Mouse (Mus musculus) right cerebral cortex, postnatal 10 days (tissue): Measurements from ENCODE around the gene Hcrtr2.

Experiments
- DNase-seq, 2 experiments: peaks; one replicate each; pipeline ENCODE4 v3.0.0; 2021; ENCODE audit warnings: low spot score in 2 of 2

The Hcrtr2 gene

GRCm38 (mm10) chr9:76235945-76236503 is 87.6 kb downstream of the Hcrtr2 start:
- DNase-seq = no peak

DNA sequence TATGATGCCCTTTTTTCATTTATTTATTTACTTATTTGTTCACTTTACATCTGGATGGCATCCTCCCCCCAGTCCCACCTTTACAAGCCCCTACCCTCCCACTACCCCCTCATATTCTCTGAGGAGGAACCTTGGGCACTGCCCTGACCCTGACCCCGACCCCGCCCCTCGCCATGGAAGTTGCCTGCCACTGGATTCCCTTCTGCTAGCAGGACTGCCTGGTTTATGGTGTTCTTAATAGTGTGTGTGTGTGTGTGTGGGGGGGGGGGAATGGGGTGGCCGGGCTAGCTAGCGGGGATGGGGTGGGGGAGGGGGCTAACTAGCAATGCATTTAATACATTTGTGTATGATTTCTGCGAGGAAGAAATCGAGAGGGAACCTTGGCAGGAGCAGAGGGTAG is 88.8 kb downstream of the Hcrtr2 start:
- DNase-seq = no peak

- DNase-seq = no peak
These were observed 93.3 kb downstream of the Hcrtr2 start for GRCm38 (mm10) chr9:76230400-76230799.

- no peak for DNase-seq
These were observed 106.3 kb downstream of the Hcrtr2 start for GRCm38 (mm10) chr9:76217178-76217975.

DNA sequence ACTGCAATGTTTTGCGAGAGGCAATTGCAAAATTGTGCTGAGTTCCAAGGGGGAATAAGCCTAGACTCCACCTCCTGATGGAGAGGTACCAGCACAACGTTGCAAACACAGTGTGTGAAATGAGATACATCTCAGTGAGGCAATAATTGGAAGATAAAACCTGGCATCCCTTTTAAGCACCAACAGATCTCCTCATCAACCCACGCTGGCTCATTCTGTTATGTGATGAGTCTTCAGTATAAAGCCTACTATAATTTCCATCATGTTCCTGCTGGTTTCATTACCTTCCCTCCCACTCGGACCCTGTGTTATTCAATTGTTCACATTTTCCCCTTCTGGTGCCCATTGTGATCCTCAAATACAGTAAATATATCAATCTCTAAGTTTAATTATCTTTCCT is 109.0 kb downstream of the Hcrtr2 start:
- no peak for DNase-seq

- DNase-seq = no peak
These were observed 110.1 kb downstream of the Hcrtr2 start, which contains the start of gene Gfral for GRCm38 (mm10) chr9:76213557-76213956. Gene Gfral, minus strand, starts transcription at chr9:76213657.

DNA sequence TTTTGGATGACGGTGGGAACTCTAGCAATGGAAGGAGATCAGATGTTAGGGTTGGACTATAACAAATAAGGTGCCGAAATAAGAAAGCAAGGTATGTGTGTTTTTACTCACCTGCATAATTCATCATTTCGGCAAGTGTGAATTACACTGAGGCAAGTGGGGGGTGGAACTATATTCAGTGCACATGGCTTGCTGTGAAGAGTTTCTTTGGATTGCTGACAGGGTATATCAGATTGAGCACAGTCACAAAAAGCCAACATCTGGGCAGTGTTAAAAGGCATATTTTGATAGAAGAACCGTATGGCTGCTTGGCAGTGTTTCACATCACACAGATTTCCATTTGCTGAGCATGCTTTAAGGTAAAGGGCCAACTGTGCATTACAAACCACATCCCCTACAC is 126.7 kb downstream of the Hcrtr2 start:
- DNase-seq = no peak

- DNase-seq = no peak
These were observed 144.4 kb downstream of the Hcrtr2 start for GRCm38 (mm10) chr9:76179221-76179620.
